Mouse (Mus musculus): Measurements from ENCODE around the gene Cdh13. TPM values are rescaled to one million over a fixed set of nuclear protein-coding genes. Genes with fewer than 3 reads are reported as not detected.
"Not testable (repeated sequence)": the region's sequence is repeated elsewhere in the genome, so short reads cannot be mapped to it uniquely, and the experiment has no call there.

Gene Cdh13
- polyA plus RNA-seq, 1 experiment from 2014 or later: 1.5 TPM

DNA sequence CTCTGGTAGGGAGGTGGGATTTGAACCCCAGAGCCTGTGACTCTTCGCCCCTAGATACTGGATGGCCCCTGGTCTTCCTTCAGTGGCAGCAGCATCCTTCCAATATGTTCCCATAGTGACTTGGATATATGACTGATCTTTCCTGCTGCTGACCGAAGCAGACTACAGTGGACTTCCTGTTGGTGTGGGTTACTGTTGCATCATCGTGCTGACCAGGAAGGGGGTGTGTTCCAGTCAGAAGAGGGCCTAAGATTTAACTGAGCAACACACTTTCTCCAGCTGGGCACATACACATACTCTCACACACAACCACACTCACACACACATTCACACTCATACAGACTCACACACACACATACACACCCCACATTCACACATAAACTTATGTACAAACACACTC lies 986.0 kb downstream of the Cdh13 start:
- Histone ChIP-seq H3K9ac (no peak overlapping the region), H3K36me3 (no peaks in the 10 kb centered on the region), H3K27ac (no peak overlapping the region), H3K4me2 (no peak overlapping the region), H3K4me1 (no peaks in the 10 kb centered on the region), H3K9me3 (replicated peaks) (0 out of 2 replicates have a peak, but pooled peaks cover 2% of the 10 kb centered on the region), H3K4me3 (no peak overlapping the region), H3K27me3 (replicated peaks) (no peaks in the 10 kb centered on the region)
- ATAC-seq: no peak
- 29% methylated on average over 3 of the region's 3 CpGs for WGBS (ENCODE audit: insufficient replicate concordance)

DNA sequence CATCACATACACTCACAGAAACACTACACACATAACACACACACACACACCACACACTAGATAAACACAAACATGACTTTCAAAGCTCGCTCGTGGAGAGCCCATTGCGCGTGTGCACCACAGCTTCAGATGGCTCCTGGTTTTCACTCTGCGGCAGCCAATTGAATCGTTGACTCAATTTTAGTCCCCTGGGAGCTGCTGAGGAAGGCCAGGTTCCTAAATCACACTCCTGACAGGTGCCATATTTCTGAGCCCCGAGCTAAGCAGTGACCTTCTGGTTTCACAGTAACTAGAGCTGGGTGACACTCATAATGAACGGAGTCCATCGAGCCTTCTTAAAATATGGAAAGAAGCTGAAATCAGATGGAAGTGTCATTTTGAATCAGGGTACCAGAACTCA lies 986.8 kb downstream of the Cdh13 start:
- no peaks in the 10 kb centered on the region for H3K36me3 ChIP-seq
- H3K4me2 ChIP-seq: no peak overlapping the region
- H3K4me1 ChIP-seq: no peaks in the 10 kb centered on the region
- H3K27me3 ChIP-seq (replicated peaks): no peaks in the 10 kb centered on the region
- no peak overlapping the region for H3K4me3 ChIP-seq
- 0 out of 2 replicates have a peak, but pooled peaks cover 5% of the 10 kb centered on the region for H3K9me3 ChIP-seq (replicated peaks)
- no peak overlapping the region for H3K27ac ChIP-seq
- no peak for ATAC-seq
- WGBS (ENCODE audit: insufficient replicate concordance): 83% methylated on average over 9 of the region's 9 CpGs
- H3K9ac ChIP-seq: no peak overlapping the region

DNA sequence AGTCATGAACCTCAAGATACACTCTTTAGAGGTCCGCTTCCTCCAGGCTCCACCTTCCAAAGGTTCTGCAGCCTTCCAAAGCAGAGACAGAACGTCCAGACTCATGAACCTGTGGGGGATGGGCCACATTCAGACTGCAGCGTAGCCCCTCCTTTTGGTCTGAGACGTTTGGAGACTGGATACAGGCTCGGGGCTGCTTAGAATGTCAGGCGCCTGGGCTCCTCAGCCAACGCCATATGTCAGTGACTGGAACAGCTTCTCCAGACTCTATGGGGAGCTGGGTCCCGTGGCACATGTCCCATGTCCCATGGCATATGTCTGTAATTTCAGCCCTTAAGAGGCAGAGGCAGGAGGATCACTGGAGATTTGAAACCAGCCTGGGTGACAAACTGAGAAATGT lies 989.4 kb downstream of the Cdh13 start:
- Histone ChIP-seq H3K4me2 (no peak overlapping the region), H3K4me3 (no peak overlapping the region), H3K27ac (no peak overlapping the region), H3K27me3 (replicated peaks) (no peaks in the 10 kb centered on the region), H3K36me3 (no peaks in the 10 kb centered on the region), H3K4me1 (no peaks in the 10 kb centered on the region), H3K9ac (no peak overlapping the region), H3K9me3 (replicated peaks) (peaks cover 7% of the 10 kb centered on the region; the same call in 1 of the 2 replicates)
- WGBS (ENCODE audit: insufficient replicate concordance): 57% methylated on average over 8 of the region's 8 CpGs
- ATAC-seq: no peak

DNA sequence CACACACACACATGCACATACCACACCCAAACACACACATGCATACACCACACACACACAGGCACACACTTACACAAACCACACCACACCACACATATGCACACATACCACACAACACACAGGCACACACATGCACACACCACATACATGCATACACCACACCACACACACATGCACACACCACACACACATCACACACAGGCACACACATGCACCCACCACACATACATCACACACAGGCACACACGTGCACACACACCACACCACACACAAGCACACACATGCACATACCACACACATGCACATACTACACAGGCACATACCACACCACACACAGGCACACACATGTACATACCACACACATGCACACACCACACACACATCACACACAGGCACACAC lies 991.9 kb downstream of the Cdh13 start:
- Histone ChIP-seq H3K27me3 (replicated peaks) (no peaks in the 10 kb centered on the region), H3K4me2 (no peak overlapping the region), H3K9me3 (replicated peaks) (peaks cover 7% of the 10 kb centered on the region; the same call in 1 of the 2 replicates), H3K9ac (no peak overlapping the region), H3K4me1 (no peaks in the 10 kb centered on the region), H3K4me3 (no peak overlapping the region), H3K36me3 (no peaks in the 10 kb centered on the region), H3K27ac (no peak overlapping the region)
- 80% methylated on average over 1 of the region's 1 CpGs for WGBS (ENCODE audit: insufficient replicate concordance)
- ATAC-seq: no peak

DNA sequence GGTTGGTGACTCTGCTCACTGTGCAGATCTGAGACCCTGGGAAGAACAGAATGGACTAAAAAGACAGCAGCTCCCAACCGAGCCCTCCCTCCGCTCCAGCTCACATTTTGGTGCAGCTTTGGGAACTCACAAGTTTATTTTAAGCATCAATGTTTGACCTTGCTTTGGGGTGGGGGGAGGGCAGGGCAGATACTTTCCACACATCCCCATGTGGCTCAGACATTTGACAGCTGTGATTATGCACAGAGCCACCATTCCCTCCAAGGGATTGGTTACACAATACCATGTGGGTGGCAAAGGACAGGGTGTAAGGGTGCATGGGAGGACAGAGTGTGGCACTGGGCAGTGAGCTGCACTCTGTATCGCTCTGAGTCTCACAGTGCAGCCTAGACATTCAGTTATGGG lies 993.5 kb downstream of the Cdh13 start:
- Histone ChIP-seq H3K27ac (no peak overlapping the region), H3K4me2 (no peak overlapping the region), H3K36me3 (no peaks in the 10 kb centered on the region), H3K4me1 (no peaks in the 10 kb centered on the region), H3K4me3 (no peak overlapping the region), H3K9ac (no peak overlapping the region), H3K27me3 (replicated peaks) (no peaks in the 10 kb centered on the region), H3K9me3 (replicated peaks) (peaks cover 7% of the 10 kb centered on the region; the same call in 1 of the 2 replicates)
- ATAC-seq: no peak
- 56% methylated on average over 3 of the region's 3 CpGs for WGBS (ENCODE audit: insufficient replicate concordance)

DNA sequence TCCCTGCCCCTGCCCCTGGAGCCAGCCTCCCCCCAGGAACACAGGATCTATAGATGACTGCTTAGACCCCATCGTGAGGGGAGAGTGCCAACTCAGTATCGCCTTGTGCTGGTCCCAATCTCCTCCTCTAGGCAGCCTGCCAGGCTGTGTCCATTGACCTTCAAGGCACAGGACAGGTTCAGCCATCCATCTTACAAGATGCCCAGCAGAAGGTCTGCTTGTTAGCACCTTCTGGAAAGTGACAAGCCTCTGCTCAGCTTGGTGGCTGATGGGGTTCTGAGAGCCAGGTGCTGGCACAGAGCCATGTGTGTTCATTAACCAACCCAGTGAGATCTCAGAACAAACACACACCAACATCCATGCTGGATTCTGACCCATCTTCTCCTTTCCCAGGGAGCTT lies 998.2 kb downstream of the Cdh13 start:
- H3K4me2 ChIP-seq: no peak overlapping the region
- H3K4me1 ChIP-seq: no peaks in the 10 kb centered on the region
- H3K27me3 ChIP-seq (replicated peaks): no peaks in the 10 kb centered on the region
- H3K9ac ChIP-seq: no peak overlapping the region
- ATAC-seq: no peak
- WGBS (ENCODE audit: insufficient replicate concordance): 53% methylated on average over 2 of the region's 2 CpGs
- no peak overlapping the region for H3K4me3 ChIP-seq
- no peaks in the 10 kb centered on the region for H3K36me3 ChIP-seq
- no peak overlapping the region for H3K27ac ChIP-seq
- 0 out of 2 replicates have a peak, but pooled peaks cover 4% of the 10 kb centered on the region for H3K9me3 ChIP-seq (replicated peaks)

DNA sequence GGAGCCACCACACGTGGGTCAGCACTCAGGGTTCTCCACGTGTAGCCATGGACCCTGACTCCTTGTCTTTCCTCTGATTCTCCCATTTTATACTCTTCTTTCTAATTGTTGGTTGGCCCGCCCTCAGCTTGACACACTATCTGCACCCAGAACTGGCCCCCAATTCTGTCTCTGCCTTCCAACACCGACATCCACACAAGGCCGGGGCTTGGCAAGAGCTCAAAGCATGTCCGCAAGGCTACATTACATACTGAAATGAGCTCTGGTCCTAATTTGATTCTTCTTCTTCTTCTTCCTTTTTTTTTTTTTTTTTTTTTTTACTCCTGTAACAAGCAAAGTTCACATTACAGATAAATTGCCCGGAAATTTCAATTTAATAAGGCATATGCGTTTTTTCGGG lies 1001.0 kb downstream of the Cdh13 start:
- H3K27ac ChIP-seq: no peak overlapping the region
- no peak overlapping the region for H3K4me3 ChIP-seq
- H3K27me3 ChIP-seq (replicated peaks): no peaks in the 10 kb centered on the region
- no peak overlapping the region for H3K9ac ChIP-seq
- no peaks in the 10 kb centered on the region for H3K36me3 ChIP-seq
- no peak for ATAC-seq
- 0 out of 2 replicates have a peak, but pooled peaks cover 4% of the 10 kb centered on the region for H3K9me3 ChIP-seq (replicated peaks)
- 68% methylated on average over 9 of the region's 9 CpGs for WGBS (ENCODE audit: insufficient replicate concordance)
- H3K4me1 ChIP-seq: no peaks in the 10 kb centered on the region
- no peak overlapping the region for H3K4me2 ChIP-seq

DNA sequence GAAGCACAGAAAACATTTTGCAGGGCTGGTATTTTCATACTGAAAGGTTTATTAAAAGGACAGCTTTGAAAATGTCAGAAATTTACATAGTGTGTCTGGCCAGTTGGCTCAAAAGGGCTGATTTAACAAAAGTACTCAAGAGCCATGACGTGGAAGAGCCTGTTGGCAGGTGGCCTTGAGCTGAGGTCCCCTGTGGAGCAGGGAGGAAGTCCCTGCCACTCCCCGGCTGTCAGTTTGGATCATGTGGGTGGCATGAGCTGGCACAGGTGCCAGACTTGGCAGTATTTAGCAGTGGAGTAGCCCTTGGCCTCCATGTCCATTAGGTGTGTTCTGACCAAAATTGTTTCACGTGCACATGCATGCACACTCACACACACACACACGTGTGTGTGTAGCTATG lies 1001.4 kb downstream of the Cdh13 start:
- H3K4me1 ChIP-seq: no peaks in the 10 kb centered on the region
- 64% methylated on average over 4 of the region's 4 CpGs for WGBS (ENCODE audit: insufficient replicate concordance)
- no peak overlapping the region for H3K9ac ChIP-seq
- H3K27me3 ChIP-seq (replicated peaks): no peaks in the 10 kb centered on the region
- no peak overlapping the region for H3K4me3 ChIP-seq
- no peak overlapping the region for H3K27ac ChIP-seq
- H3K36me3 ChIP-seq: no peaks in the 10 kb centered on the region
- 0 out of 2 replicates have a peak, but pooled peaks cover 4% of the 10 kb centered on the region for H3K9me3 ChIP-seq (replicated peaks)
- no peak for ATAC-seq
- H3K4me2 ChIP-seq: no peak overlapping the region

DNA sequence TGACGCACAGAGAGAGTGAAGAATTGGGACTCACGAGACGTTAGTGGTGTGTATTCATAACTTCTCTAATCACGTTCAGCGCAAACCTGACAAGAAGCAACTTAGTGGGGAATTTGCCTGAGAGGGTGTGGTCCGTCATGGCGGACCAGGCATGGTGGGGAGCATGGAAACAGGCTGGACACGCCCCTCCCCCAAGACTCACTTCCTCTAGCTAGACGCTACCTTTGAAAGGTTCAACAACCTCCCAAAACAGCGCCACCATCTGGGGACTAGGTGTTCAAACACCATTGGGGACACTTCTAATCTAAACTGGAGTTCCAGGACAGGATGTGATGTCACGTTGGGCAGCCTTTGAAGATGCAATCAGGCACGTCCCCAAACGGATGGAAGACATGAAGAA lies 1011.9 kb downstream of the Cdh13 start:
- Histone ChIP-seq H3K36me3 (no peaks in the 10 kb centered on the region), H3K4me1 (no peaks in the 10 kb centered on the region), H3K27me3 (replicated peaks) (no peaks in the 10 kb centered on the region), H3K9ac (no peak overlapping the region), H3K4me3 (no peak overlapping the region), H3K27ac (no peak overlapping the region), H3K4me2 (no peak overlapping the region), H3K9me3 (replicated peaks) (peaks cover 8% of the 10 kb centered on the region)
- no peak for ATAC-seq
- WGBS (ENCODE audit: insufficient replicate concordance): 64% methylated on average over 13 of the region's 13 CpGs

DNA sequence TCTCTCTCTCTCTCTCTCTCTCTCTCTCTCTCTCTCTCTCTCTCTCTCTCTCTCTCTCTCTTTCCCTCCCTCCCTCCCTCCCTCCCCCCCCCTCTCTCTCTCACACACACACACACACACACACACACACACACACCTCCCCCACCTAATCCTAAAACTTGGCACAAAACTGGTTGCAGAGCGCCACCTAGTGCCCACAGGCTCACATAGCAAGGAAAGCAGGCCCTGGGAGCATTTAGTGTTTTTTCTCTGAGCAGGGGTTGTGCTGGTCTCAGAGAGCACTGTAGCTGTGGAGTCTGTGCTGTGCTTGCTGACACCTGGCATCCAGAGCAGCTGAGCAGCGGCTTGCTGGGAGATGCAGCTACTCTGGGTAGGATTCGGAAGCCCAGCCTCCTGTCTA lies 1014.2 kb downstream of the Cdh13 start:
- peaks cover 13% of the 10 kb centered on the region; the same call in 1 of the 2 replicates for H3K9me3 ChIP-seq (replicated peaks)
- not testable (repeated sequence) for H3K4me3 ChIP-seq; H3K9ac ChIP-seq; H3K4me1 ChIP-seq; H3K4me2 ChIP-seq; H3K27ac ChIP-seq; ATAC-seq; H3K27me3 ChIP-seq (replicated peaks); H3K36me3 ChIP-seq
- 15% methylated on average over 3 of the region's 3 CpGs for whole genome bisulfite sequencing (ENCODE audit: insufficient replicate concordance)

DNA sequence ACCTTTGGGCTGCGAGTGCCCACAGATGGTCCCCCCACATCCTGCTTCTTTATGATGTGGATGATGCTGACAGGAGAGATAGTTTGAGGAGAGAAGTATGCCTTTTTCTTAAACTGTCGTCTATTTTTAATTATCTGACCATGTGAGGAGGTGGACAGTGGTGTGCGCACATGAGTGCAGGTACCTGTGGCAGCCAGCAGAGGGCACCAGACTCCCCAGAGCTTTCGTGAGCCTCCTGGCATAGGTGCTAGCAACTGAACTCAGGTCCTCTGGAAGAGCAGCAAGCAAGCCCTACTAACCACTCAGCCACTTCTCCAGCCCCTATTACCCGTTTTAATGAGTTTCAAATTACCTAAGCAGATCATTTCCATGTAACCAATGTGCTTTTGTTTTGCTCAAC lies 1016.8 kb downstream of the Cdh13 start:
- Histone ChIP-seq H3K9ac (no peak overlapping the region), H3K27me3 (replicated peaks) (no peaks in the 10 kb centered on the region), H3K4me1 (no peaks in the 10 kb centered on the region), H3K9me3 (replicated peaks) (peaks cover 9% of the 10 kb centered on the region; the same call in 1 of the 2 replicates), H3K27ac (no peak overlapping the region), H3K4me2 (no peak overlapping the region), H3K36me3 (no peaks in the 10 kb centered on the region), H3K4me3 (no peak overlapping the region)
- ATAC-seq: no peak
- WGBS (ENCODE audit: insufficient replicate concordance): 71% methylated on average over 5 of the region's 5 CpGs

DNA sequence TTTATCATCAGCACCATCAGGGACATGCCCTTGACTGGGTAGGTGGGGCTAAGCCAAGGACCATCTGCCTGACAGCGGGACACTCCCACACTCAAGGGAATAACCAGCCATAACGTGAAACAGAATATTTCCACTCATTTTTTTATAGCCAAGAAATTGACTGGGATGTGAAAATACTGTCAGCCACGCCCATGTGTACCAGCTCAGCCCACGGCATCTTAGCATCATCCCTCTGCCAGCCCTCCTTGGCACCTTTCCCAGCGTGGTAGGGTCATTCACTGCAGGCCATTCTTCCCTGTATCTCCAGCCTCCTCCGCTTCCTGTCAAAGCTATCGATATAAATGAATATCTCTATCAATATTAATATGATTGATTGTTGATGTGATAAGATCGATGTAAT lies 1020.7 kb downstream of the Cdh13 start:
- peaks cover 9% of the 10 kb centered on the region; the same call in 1 of the 2 replicates for H3K9me3 ChIP-seq (replicated peaks)
- no peak overlapping the region for H3K27ac ChIP-seq
- WGBS (ENCODE audit: insufficient replicate concordance): 66% methylated on average over 8 of the region's 8 CpGs
- no peak overlapping the region for H3K4me3 ChIP-seq
- no peak for ATAC-seq
- H3K4me2 ChIP-seq: no peak overlapping the region
- no peaks in the 10 kb centered on the region for H3K27me3 ChIP-seq (replicated peaks)
- no peaks in the 10 kb centered on the region for H3K4me1 ChIP-seq
- no peaks in the 10 kb centered on the region for H3K36me3 ChIP-seq
- no peak overlapping the region for H3K9ac ChIP-seq

DNA sequence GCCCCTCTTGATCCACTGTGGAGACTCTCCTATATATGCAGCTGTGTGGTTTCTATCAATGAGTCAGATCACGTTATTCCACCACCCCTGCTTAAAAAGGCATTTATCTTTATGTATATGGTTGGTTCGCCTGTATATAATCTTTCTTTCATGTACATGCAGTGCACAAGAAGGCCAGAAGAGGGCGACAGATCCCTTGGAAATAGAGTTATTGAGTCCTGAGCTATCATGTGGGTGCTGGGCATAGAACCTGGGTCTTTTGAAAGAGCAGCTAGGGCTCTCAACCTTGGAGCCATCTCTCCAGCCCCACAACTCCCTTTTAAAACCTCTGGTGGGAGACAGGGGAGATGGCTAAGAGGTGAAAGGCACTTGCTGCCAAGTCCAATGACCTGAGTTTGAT lies 1027.9 kb downstream of the Cdh13 start:
- Histone ChIP-seq H3K4me3 (no peak overlapping the region), H3K9me3 (replicated peaks) (no peaks in the 10 kb centered on the region), H3K27me3 (replicated peaks) (no peaks in the 10 kb centered on the region), H3K4me2 (no peak overlapping the region), H3K36me3 (no peaks in the 10 kb centered on the region), H3K9ac (no peak overlapping the region), H3K4me1 (no peaks in the 10 kb centered on the region), H3K27ac (no peak overlapping the region)
- no peak for ATAC-seq
- WGBS (ENCODE audit: insufficient replicate concordance): 13% methylated on average over 3 of the region's 3 CpGs

All from liver, embryonic 12.5 days (tissue).